Mouse (Mus musculus): ENCODE data around the gene Nup62.

GRCm38 (mm10) chr7:44871181-44871580 lies 55.3 kb downstream of the Nup62 start:
- TF ChIP-seq CTCF (IDR thresholded peaks at IDR 0.05; ENCODE audit: low read depth, low read length): no peak
- TF ChIP-seq GATA1 (IDR thresholded peaks at IDR 0.05; ENCODE audit: borderline replicate concordance, low read length): no peak
- no peak for TF ChIP-seq GATA2 (IDR thresholded peaks at IDR 0.05; ENCODE audit: borderline replicate concordance, low read depth, low read length)
- TF ChIP-seq POLR2AphosphoS5 (IDR thresholded peaks at IDR 0.05; ENCODE audit: insufficient replicate concordance, low read depth, low read length): no peak
